Comparison of ENCODE assay signal across 7 mouse cellular contexts in genomic region chr6:37419445-37419941, GRCm38 (mm10). TPM values are rescaled to one million over a fixed set of nuclear protein-coding genes. Genes with fewer than 3 reads are reported as not detected.
DNase-seq lines count a peak whose midpoint lies in the region; TF ChIP-seq lines count a peak whose summit lies in the region.

No protein-coding gene starts in this region.

- intact Hi-C loops in heart, postnatal 25 days (cut with DNase I) = no loop called here
- intact Hi-C loops in left cerebral cortex, adult 2 months (cut with DNase I) = loop anchor here (2.0 kb wide), 1 partner anchor 21 kb away; no protein-coding TSS in a partner anchor

- DNase-seq in spleen, postnatal 36 days (ENCODE audit: low spot score in 2 of 2) = peak; percentile 47 to 55
- no peak for DNase-seq in spleen, adult 12 weeks (ENCODE audit: low spot score)
- DNase-seq in frontal cortex, postnatal 10 days (ENCODE audit: low spot score in 2 of 2) = peak; percentile 57 to 84
- DNase-seq in heart, postnatal 25 days (ENCODE audit: low spot score) = peak; percentile 76
- peak; percentile 85 for DNase-seq in left cerebral cortex, adult 2 months (ENCODE audit: extremely low spot score in 1 of 2, low spot score in 2 of 2)
- DNase-seq in skeletal muscle tissue, adult 2 months (ENCODE audit: low read depth, low spot score) = peak; percentile 84
- DNase-seq in adrenal gland, postnatal 36 days = no peak

- H3K4me3 ChIP-seq in left cerebral cortex, adult 2 months = peak overlapping the region; percentile 29

- H3K27ac ChIP-seq in left cerebral cortex, adult 2 months = peak overlapping the region; percentile 93

- TF ChIP-seq CTCF in left cerebral cortex, adult 2 months (IDR thresholded peaks at IDR 0.05) = no peak

RNA-seq across cellular contexts. Expression of gene Creb3l2, which starts 22.5 kb away (rescaled TPM):
- total RNA-seq in heart, postnatal 25 days (2021) = 10 to 100 TPM; 23.9 to 28.5 TPM
- total RNA-seq in left cerebral cortex, adult 2 months (2021) = 1 to 10 TPM; 6.2 to 8.1 TPM
- 100 to 1,000 TPM in 1 of 2 experiments, 10 to 100 TPM in 1; 89.5 to 100 TPM for total RNA-seq in adrenal gland, postnatal 36 days (2021)

Comparison
In these comparisons a context has a peak if more than half of its experiments do, and no peak if none do; other contexts are left out.
1. DNase-seq: peak in spleen, postnatal 36 days (2 of 2), frontal cortex, postnatal 10 days (2 of 2), heart, postnatal 25 days (single experiment), left cerebral cortex, adult 2 months (2 of 2) and skeletal muscle tissue, adult 2 months (single experiment); none in spleen, adult 12 weeks (single experiment) and adrenal gland, postnatal 36 days (0 of 2).